Mouse (Mus musculus): Measurements from ENCODE around the gene Fam8a1. TPM values are rescaled to one million over a fixed set of nuclear protein-coding genes. Genes with fewer than 3 reads are reported as not detected.

Gene Fam8a1
- 28.0 to 30.4 TPM (median 29.8 TPM) in 4 replicates for total RNA-seq (2023; ENCODE audit: inconsistent age)

DNA sequence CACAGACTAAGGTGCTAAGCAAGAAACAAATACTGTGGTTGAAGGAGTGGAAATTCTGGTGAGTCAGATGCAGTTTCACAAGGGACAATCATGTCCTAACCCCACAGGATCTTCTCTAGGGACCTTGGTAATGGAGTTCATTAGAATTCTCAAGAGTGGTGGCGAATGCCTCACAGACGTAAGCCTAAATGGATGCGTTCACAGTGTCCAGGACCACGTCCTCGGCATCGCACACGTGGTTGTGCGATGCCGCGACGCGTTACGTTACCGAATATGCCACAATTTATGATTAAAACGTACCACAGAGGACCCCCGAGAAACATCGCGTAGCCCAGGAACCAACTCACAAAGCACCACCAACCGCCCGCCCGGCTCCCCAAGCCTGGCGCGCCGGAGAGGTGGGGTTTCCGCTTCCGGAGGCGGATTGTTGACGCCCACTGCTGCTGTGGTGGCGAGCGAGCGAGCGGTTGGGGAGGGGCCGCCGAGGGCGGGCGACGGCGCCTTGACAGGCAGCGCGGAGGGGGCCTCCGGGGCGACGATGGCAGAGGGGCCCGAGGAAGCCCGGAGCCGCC lies at the start of gene Fam8a1:
Fam8a1 (plus strand) TSS at position 475 of the 572 bp plus-strand sequence.

Other genes starting within 250 kb of the Fam8a1 start
- not detected in 4 replicates for gene Cap2, start 167.7 kb upstream of the Fam8a1 start, total RNA-seq (2023; ENCODE audit: inconsistent age)
- gene Nup153, start 58.4 kb downstream of the Fam8a1 start, total RNA-seq (2023; ENCODE audit: inconsistent age), result 258 to 311 TPM (median 299 TPM) in 4 replicates

Measured in B cell, adult (primary cell).